Mouse (Mus musculus): Measurements from ENCODE around the gene Npnt.

DNA sequence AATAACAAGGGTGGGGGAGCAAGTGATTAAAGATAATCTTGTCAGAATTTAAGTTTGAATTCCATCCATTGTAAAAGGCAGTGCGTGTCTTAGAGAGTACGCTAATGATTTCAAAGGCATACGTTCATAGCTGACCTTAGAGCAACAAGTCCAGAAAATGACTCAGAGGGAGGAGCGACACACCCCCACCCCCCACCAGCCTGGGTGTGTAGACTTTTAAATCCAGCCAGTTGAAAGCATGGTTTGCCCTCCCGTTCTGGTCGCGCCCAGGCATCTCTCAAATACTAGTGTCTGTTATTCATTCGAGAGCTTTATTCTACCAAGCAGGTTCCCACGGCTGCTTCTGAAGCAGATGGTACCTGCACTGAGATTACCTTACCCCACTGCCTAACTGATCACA, 34.4 kb downstream of the Npnt start:
- TF ChIP-seq EP300 (IDR thresholded peaks at IDR 0.05; ENCODE audit: low read depth) (no peak), CTCF (IDR thresholded peaks at IDR 0.05; ENCODE audit: low read depth) (no peak)

Measured in heart, postnatal 0 days (tissue).